Mouse (Mus musculus): Measurements from ENCODE around the gene Polr2b. TPM values are rescaled to one million over a fixed set of nuclear protein-coding genes. Genes with fewer than 3 reads are reported as not detected.
A peak's percentile ranks its signal among the peaks of the same experiment; 100 is the strongest.

Polr2b gene
- polyA plus RNA-seq, 1 experiment: 24.3 TPM

GRCm38 (mm10) chr5:77266066-77266885 is 43.7 kb upstream of the Polr2b start:
- Histone ChIP-seq H3K79me3 (ENCODE audit: low read depth) (peaks cover 46% of the 10 kb centered on the region), H3K79me2 (ENCODE audit: control insufficient read depth, insufficient read depth) (peaks cover 54% of the 10 kb centered on the region), H3K36me3 (ENCODE audit: control insufficient read depth, insufficient read depth) (peaks cover 28% of the 10 kb centered on the region), H3K4me3 (ENCODE audit: insufficient read depth, poor library complexity, severe bottlenecking) (peak overlapping the region; percentile 68), H3K27me3 (ENCODE audit: control insufficient read depth, insufficient read depth, insufficient read length) (no peaks in the 10 kb centered on the region), H3ac (ENCODE audit: control insufficient read depth, insufficient read length, low read depth) (peak overlapping the region; percentile 89)
- TF ChIP-seq USF1 (IDR thresholded peaks at IDR 0.05; ENCODE audit: low read depth): no peak
- no peak for TF ChIP-seq CEBPB (IDR thresholded peaks at IDR 0.05; ENCODE audit: low read depth)
- TF ChIP-seq FOSL1 (IDR thresholded peaks at IDR 0.05; ENCODE audit: insufficient read depth, low read length, poor library complexity, severe bottlenecking): no peak
- TF ChIP-seq MYOG (IDR thresholded peaks at IDR 0.05; ENCODE audit: control insufficient read depth, extremely low read depth, insufficient read length): no peak
- TF ChIP-seq MAX (IDR thresholded peaks at IDR 0.05): no peak
- no peak for TF ChIP-seq MYOD1 (IDR thresholded peaks at IDR 0.05; ENCODE audit: control insufficient read depth, insufficient read length, low read depth)
- TF ChIP-seq CTCF (IDR thresholded peaks at IDR 0.05; ENCODE audit: control insufficient read depth, insufficient read depth, insufficient read length): no peak

- no peaks in the 10 kb centered on the region for H3K27me3 ChIP-seq (ENCODE audit: control insufficient read depth, insufficient read depth, insufficient read length)
- TF ChIP-seq CEBPB (IDR thresholded peaks at IDR 0.05; ENCODE audit: low read depth) (no peak), USF1 (IDR thresholded peaks at IDR 0.05; ENCODE audit: low read depth) (no peak), FOSL1 (IDR thresholded peaks at IDR 0.05; ENCODE audit: insufficient read depth, low read length, poor library complexity, severe bottlenecking) (no peak), MYOG (IDR thresholded peaks at IDR 0.05; ENCODE audit: control insufficient read depth, extremely low read depth, insufficient read length) (no peak), CTCF (IDR thresholded peaks at IDR 0.05; ENCODE audit: control insufficient read depth, insufficient read depth, insufficient read length) (no peak), MYOD1 (IDR thresholded peaks at IDR 0.05; ENCODE audit: control insufficient read depth, insufficient read length, low read depth) (no peak), MAX (IDR thresholded peaks at IDR 0.05) (no peak)
- H3K79me3 ChIP-seq (ENCODE audit: low read depth): peaks cover 49% of the 10 kb centered on the region
- peaks cover 31% of the 10 kb centered on the region for H3K36me3 ChIP-seq (ENCODE audit: control insufficient read depth, insufficient read depth)
- peak overlapping the region; percentile 68 for H3K4me3 ChIP-seq (ENCODE audit: insufficient read depth, poor library complexity, severe bottlenecking)
- H3ac ChIP-seq (ENCODE audit: control insufficient read depth, insufficient read length, low read depth): peak overlapping the region; percentile 89
- peaks cover 61% of the 10 kb centered on the region for H3K79me2 ChIP-seq (ENCODE audit: control insufficient read depth, insufficient read depth)
Measured at GRCm38 (mm10) chr5:77266886-77267401, 43.0 kb upstream of the Polr2b start.

GRCm38 (mm10) chr5:77267441-77267840 is 42.5 kb upstream of the Polr2b start:
- Histone ChIP-seq H3K79me3 (ENCODE audit: low read depth) (peaks cover 54% of the 10 kb centered on the region), H3K4me3 (ENCODE audit: insufficient read depth, poor library complexity, severe bottlenecking) (no peak overlapping the region), H3K27me3 (ENCODE audit: control insufficient read depth, insufficient read depth, insufficient read length) (no peaks in the 10 kb centered on the region), H3ac (ENCODE audit: control insufficient read depth, insufficient read length, low read depth) (no peak overlapping the region), H3K36me3 (ENCODE audit: control insufficient read depth, insufficient read depth) (peaks cover 31% of the 10 kb centered on the region), H3K79me2 (ENCODE audit: control insufficient read depth, insufficient read depth) (peaks cover 66% of the 10 kb centered on the region)
- TF ChIP-seq MAX (IDR thresholded peaks at IDR 0.05): no peak
- TF ChIP-seq USF1 (IDR thresholded peaks at IDR 0.05; ENCODE audit: low read depth): no peak
- TF ChIP-seq CEBPB (IDR thresholded peaks at IDR 0.05; ENCODE audit: low read depth): no peak
- TF ChIP-seq MYOG (IDR thresholded peaks at IDR 0.05; ENCODE audit: control insufficient read depth, extremely low read depth, insufficient read length): no peak
- no peak for TF ChIP-seq MYOD1 (IDR thresholded peaks at IDR 0.05; ENCODE audit: control insufficient read depth, insufficient read length, low read depth)
- TF ChIP-seq CTCF (IDR thresholded peaks at IDR 0.05; ENCODE audit: control insufficient read depth, insufficient read depth, insufficient read length): no peak
- no peak for TF ChIP-seq FOSL1 (IDR thresholded peaks at IDR 0.05; ENCODE audit: insufficient read depth, low read length, poor library complexity, severe bottlenecking)

GRCm38 (mm10) chr5:77267957-77268624 is 41.9 kb upstream of the Polr2b start:
- peaks cover 58% of the 10 kb centered on the region for H3K79me3 ChIP-seq (ENCODE audit: low read depth)
- TF ChIP-seq FOSL1 (IDR thresholded peaks at IDR 0.05; ENCODE audit: insufficient read depth, low read length, poor library complexity, severe bottlenecking) (no peak), MAX (IDR thresholded peaks at IDR 0.05) (no peak), CTCF (IDR thresholded peaks at IDR 0.05; ENCODE audit: control insufficient read depth, insufficient read depth, insufficient read length) (no peak), USF1 (IDR thresholded peaks at IDR 0.05; ENCODE audit: low read depth) (no peak), MYOG (IDR thresholded peaks at IDR 0.05; ENCODE audit: control insufficient read depth, extremely low read depth, insufficient read length) (no peak), CEBPB (IDR thresholded peaks at IDR 0.05; ENCODE audit: low read depth) (no peak), MYOD1 (IDR thresholded peaks at IDR 0.05; ENCODE audit: control insufficient read depth, insufficient read length, low read depth) (no peak)

GRCm38 (mm10) chr5:77269399-77269798 is 40.5 kb upstream of the Polr2b start:
- peaks cover 71% of the 10 kb centered on the region for H3K79me3 ChIP-seq (ENCODE audit: low read depth)
- TF ChIP-seq MAX (IDR thresholded peaks at IDR 0.05): no peak
- no peak for TF ChIP-seq FOSL1 (IDR thresholded peaks at IDR 0.05; ENCODE audit: insufficient read depth, low read length, poor library complexity, severe bottlenecking)
- no peak for TF ChIP-seq USF1 (IDR thresholded peaks at IDR 0.05; ENCODE audit: low read depth)
- TF ChIP-seq CTCF (IDR thresholded peaks at IDR 0.05; ENCODE audit: control insufficient read depth, insufficient read depth, insufficient read length): no peak
- TF ChIP-seq MYOD1 (IDR thresholded peaks at IDR 0.05; ENCODE audit: control insufficient read depth, insufficient read length, low read depth): no peak
- no peak for TF ChIP-seq MYOG (IDR thresholded peaks at IDR 0.05; ENCODE audit: control insufficient read depth, extremely low read depth, insufficient read length)
- no peak overlapping the region for H3K4me3 ChIP-seq (ENCODE audit: insufficient read depth, poor library complexity, severe bottlenecking)
- H3K27me3 ChIP-seq (ENCODE audit: control insufficient read depth, insufficient read depth, insufficient read length): no peaks in the 10 kb centered on the region
- peaks cover 46% of the 10 kb centered on the region for H3K36me3 ChIP-seq (ENCODE audit: control insufficient read depth, insufficient read depth)
- H3ac ChIP-seq (ENCODE audit: control insufficient read depth, insufficient read length, low read depth): no peak overlapping the region
- peaks cover 86% of the 10 kb centered on the region for H3K79me2 ChIP-seq (ENCODE audit: control insufficient read depth, insufficient read depth)

More at GRCm38 (mm10) chr5:77267957-77268624, 41.9 kb upstream of the Polr2b start:
- H3K79me2 ChIP-seq (ENCODE audit: control insufficient read depth, insufficient read depth): peaks cover 73% of the 10 kb centered on the region
- no peak overlapping the region for H3ac ChIP-seq (ENCODE audit: control insufficient read depth, insufficient read length, low read depth)
- H3K4me3 ChIP-seq (ENCODE audit: insufficient read depth, poor library complexity, severe bottlenecking): no peak overlapping the region
- no peaks in the 10 kb centered on the region for H3K27me3 ChIP-seq (ENCODE audit: control insufficient read depth, insufficient read depth, insufficient read length)
- H3K36me3 ChIP-seq (ENCODE audit: control insufficient read depth, insufficient read depth): peaks cover 36% of the 10 kb centered on the region
